Mouse (Mus musculus) 3T3-L1 (cell line): ENCODE measurements around the gene Alg10b.
A peak's percentile ranks its signal among the peaks of the same experiment; 100 is the strongest.
"Not testable (repeated sequence)": the region's sequence is repeated elsewhere in the genome, so short reads cannot be mapped to it uniquely, and the experiment has no call there.

Source experiments
- DNase-seq: peaks from one replicate; pipeline ENCODE4 v3.0.0-alpha.2; 2015; ENCODE audit warnings: low read depth, low spot score

Gene Alg10b

DNA sequence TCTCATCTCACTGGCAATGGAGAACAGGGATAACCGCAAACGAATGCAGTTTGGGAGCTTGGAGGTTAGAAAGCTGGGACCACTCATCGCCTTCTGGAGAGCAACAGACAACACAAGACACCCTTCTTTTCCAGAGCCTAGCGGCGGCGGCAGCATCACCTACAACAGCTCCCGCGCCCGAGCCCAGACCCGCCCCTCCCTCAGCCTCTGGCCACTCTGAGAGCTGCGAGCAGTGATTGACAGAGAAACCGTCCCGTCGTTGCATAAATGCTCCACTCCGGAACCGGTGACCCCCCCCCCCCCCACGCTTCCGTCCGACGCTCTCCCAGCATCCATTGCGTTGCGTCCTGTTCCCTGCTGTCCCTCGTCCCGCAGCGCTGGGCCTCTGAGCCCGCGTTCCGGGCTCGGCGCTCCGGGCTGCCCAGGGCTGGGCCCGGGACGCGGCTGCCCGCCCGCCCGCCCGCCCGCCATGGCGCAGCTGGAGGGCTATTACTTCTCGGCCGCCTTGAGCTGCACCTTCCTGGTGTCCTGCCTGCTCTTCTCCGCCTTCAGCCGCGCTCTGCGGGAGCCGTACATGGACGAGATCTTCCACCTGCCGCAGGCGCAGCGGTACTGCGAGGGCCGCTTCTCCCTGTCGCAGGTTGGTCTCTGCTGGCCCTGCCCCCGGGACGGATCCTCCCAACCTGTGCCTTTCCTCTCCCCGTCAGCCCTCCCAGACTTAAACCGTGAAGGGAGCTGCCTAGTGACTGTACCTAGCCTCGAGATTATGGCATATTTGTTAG lies at the start of gene Alg10b:
Gene Alg10b (plus strand): TSS at position 343 of the 782 bp plus-strand sequence.
- DNase-seq = peak; percentile 94

DNA sequence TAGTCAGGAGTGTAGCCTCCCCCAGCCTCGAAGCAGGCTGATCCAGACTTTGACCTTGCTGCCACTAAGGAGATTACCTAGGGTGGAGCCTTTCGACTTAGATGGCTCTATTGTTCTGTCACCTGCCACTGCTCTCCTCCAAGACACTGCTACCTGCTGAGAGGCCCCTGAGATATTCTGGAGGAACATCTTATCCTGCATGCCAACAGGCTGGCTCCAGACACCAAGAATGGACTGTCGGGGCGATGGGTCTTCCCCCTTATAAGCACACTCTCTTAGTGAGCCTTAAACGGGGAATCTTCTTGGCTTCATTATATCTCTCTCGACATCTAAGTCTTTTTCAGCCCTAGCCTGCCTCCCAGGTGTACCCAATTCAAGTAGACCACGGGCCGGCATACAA lies 41.0 kb upstream of the Alg10b start:
- DNase-seq = not testable (repeated sequence)

DNA sequence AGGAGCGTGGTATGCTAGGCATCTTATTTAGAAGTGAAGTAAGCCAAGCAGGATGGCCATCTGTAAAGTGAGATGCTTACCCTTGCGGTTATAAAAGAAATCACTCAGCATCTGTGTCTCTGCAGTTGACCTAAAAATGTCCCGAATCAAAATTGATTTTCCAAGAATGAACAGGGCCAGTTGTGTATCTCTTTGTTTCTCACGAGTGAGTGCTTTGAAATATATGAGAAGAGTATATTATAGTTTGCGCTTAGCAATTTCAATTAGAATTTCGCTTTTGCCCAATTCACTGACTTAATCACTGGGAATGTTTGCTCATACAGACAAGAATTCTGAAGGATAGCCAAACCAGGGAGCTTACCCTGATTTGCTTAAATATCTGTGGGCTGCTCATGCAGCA lies 40.6 kb upstream of the Alg10b start:
- DNase-seq = no peak

DNA sequence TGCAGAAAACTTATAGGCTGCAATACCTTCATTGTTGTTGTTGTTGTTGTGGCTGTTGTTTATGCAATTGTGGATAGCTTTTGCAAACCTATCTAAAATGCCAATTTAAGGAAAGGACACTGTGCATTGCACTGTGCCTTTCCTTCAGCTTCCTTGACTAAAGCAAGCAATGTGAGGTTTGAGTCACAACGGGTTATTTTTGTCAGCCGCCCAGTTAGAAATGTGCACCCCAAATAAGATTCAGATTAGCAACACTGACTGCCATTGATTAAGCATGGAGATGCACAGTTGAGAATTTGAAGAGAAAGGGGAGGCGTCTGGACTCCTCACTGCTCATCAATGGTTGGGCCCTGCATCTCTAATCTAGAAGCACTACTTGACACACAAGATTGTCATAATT lies 39.4 kb upstream of the Alg10b start:
- no peak for DNase-seq

DNA sequence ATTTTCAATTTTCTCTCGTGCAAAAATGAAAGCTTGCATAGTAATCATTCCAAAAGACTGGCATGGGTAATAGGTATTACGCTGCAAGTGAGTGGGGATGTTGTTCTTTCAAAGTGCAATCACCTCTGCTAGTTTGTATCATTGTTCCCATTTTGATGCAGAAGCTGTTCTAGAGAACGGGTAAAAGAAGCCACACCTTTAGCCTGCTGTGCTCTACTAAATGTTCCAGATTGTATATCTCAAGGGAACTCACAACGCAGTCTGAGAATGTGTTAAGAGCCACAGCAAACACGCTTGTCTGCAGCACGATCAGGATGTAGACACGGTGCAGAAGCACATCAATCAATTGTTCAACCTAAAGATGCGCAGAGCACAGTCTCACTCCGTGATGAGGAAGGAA lies 34.6 kb upstream of the Alg10b start:
- no peak for DNase-seq

DNA sequence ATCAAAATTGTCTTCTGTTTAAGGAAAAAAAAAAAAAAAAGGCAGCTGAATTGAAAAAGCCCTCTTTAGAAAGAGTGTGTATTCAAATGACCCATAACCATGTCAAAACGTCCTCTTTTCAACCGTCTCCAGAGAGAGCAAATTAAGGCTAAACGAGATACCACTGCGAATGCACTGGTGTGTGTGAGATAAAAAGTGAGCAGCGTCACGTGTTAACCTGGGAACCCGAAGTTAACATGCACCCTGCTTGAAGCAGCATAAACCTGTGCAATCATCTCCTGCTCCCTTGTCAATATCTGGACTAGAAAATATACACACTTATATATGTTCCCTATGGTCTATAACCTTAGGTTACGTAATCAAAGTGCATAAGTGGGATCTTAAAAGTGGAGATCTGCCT lies 10.2 kb upstream of the Alg10b start:
- no peak for DNase-seq

DNA sequence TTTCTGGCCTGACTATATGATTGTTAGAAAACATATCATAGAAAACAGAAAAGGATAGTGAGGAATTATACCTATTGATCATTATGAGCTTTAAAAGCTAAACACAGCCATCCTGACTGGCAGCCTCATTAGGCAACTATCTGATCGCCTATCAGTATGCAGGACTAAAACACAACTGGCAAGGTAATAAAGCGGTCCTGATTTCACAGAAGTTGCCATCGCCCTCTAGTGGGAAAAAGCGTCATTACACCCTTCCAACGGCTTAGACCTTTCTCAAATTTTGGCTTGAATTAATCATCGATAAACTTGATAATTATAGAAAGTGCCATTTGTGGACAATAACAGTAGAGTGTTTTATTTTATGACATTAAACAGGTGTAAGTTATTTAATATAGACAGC lies 9.2 kb upstream of the Alg10b start:
- DNase-seq = peak; percentile 76

DNA sequence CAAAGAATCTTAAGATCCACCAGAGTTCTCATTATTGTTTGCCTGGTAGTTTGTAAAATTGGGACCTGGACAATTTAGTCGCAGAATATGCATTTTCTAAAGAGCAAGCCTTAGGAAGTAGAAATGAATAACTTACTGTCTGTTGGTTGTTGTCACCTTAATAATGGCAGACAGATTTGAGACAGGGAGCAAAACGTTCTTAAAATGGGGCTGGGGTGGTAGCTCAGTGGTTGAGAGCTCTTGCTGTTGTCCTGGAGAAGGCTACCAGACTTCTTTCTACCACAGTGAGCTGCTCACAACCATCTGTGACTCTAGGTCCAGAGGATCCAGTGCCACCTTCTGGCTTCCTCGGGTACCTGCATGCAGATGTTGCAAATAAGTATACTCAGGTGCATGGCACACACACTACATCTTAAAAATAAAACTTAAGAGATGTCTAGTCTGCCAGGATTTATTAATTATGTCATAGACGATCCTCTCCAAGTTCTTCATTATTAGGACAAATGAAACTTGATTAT lies 1.0 kb downstream of the Alg10b start:
- peak; percentile 79 for DNase-seq

DNA sequence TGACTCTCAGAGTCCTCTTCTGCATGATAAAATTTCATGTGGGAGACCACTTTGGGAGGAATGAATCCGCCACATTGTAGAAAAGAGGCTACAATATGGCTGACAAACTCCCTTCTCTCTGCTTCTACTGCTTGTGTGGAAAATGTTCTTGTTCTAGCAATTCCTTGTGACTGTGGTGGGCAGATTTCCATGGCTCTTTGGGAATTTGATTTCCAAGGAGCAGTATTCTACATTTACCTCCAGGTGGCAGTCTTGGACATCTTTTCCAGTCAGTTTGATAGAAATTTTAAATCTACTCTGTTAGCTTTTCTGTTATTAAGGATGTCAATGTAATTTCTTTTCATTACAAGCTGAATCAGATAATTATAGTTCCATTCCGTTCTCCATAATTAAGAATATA lies 13.5 kb downstream of the Alg10b start:
- peak; percentile 71 for DNase-seq

DNA sequence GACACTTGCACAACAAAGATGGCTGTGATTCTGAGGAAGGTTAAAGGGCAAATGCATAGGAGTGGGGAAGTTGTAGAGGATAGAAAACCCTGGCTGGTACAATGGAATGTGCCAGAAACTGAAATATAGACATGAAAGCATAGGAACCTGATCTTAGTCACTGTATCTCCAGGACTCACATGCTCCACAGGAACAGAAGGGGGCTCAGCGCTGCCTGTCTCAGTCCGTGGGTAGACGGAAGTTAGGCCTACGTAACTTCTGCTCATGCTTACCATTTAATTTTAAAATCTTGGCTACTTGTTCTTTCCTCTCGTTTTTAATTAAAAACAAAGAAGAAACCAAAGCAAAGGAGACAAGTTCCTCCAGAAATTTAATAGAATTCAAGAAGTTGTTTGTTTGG lies 20.0 kb downstream of the Alg10b start:
- no peak for DNase-seq

DNA sequence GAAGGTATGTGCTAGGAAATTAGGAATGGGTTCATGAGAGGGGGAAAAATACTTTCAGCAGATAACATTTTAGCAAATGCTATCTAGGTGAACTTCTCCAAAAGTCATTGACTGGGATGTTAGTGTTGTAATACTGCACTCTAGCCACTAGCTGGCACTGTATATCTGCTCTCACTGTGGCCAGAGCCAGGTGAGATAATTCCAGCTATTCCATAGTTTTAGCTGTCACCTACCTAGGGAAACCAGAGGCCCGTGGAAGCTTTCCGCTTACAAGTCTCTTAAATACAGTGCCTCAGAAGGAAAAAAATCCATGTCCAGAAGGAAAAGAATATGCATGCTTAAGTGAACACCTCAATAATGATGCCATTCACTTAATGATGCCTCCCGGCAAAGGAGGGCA lies 25.6 kb downstream of the Alg10b start:
- DNase-seq = peak; percentile 54

DNA sequence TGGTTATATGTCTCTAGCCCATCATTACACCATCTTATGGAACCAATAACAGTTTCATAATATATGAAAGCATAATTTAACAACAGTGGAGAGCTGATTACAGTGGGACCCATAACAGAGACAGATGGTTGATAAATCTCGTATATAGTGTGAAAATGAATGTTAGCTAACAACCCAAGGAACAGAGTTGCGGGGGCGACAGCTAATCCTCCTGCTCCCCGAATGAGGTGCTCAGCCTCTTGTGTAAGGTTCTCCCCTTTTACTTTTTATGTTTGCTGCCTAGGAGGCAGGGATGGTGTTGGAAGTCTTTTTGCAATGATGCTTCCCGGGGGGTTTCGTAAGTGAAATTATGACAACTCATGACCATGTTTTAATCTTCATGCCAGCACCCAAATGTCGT lies 58.8 kb downstream of the Alg10b start:
- no peak for DNase-seq
